In genomic region chr1:175855515-175855914, GRCm38 (mm10) we compare ENCODE assay signal across 26 mouse cellular contexts. TPM values are rescaled to one million over a fixed set of nuclear protein-coding genes. Genes with fewer than 3 reads are reported as not detected.
DNase-seq lines count a peak whose midpoint lies in the region; ATAC-seq and TF ChIP-seq lines count a peak whose summit lies in the region.
"Had no signal": no experiment of that assay in that cellular context is flagged by ENCODE, and none has a peak within 500 bp of the region (broad histone marks: within the 10 kb centered on the region; RNA-seq: fewer than 3 reads in every experiment).

No protein-coding gene starts in this region.

- H3K27me3 ChIP-seq in hindbrain, embryonic 11.5 days (ENCODE audit: control insufficient read depth, insufficient read depth, low read length): no peaks in the 10 kb centered on the region
- H3K27me3 ChIP-seq in hindbrain, embryonic 12.5 days: no peaks in the 10 kb centered on the region
- H3K27me3 ChIP-seq in liver, embryonic 11.5 days (replicated peaks; ENCODE audit: control insufficient read depth, insufficient read depth, low read length): no peaks in the 10 kb centered on the region
- H3K27me3 ChIP-seq in liver, postnatal 0 days (ENCODE audit: insufficient read depth, low read length): no peaks in the 10 kb centered on the region
- no peaks in the 10 kb centered on the region for H3K27me3 ChIP-seq in midbrain, embryonic 12.5 days
- no peaks in the 10 kb centered on the region for H3K27me3 ChIP-seq in midbrain, embryonic 15.5 days (replicated peaks)
- H3K27me3 ChIP-seq: heart, embryonic 12.5 days; heart, embryonic 15.5 days; hindbrain, embryonic 15.5 days had no signal

- WGBS in hindbrain, embryonic 11.5 days: 81% methylated on average over 1 of the region's 1 CpGs
- WGBS in hindbrain, embryonic 12.5 days: 91% methylated on average over 1 of the region's 1 CpGs
- WGBS in liver, embryonic 11.5 days: 83% methylated on average over 1 of the region's 1 CpGs
- 91% methylated on average over 1 of the region's 1 CpGs for WGBS in liver, postnatal 0 days (ENCODE audit: insufficient replicate concordance)
- 83% methylated on average over 1 of the region's 1 CpGs for WGBS in midbrain, embryonic 12.5 days
- WGBS in midbrain, embryonic 15.5 days: 93% methylated on average over 1 of the region's 1 CpGs

- no peak overlapping the region for H3K4me2 ChIP-seq in hindbrain, embryonic 11.5 days (replicated peaks; ENCODE audit: low read depth, low read length)
- no peak overlapping the region for H3K4me2 ChIP-seq in hindbrain, embryonic 12.5 days (replicated peaks)
- H3K4me2 ChIP-seq in liver, embryonic 11.5 days: no peak overlapping the region
- no peak overlapping the region for H3K4me2 ChIP-seq in liver, postnatal 0 days (ENCODE audit: low read depth, low read length)
- H3K4me2 ChIP-seq in midbrain, embryonic 12.5 days (replicated peaks): no peak overlapping the region
- H3K4me2 ChIP-seq in midbrain, embryonic 15.5 days: no peak overlapping the region
- H3K4me2 ChIP-seq: heart, embryonic 12.5 days; heart, embryonic 15.5 days; hindbrain, embryonic 15.5 days had no signal

- no peaks in the 10 kb centered on the region for H3K9me3 ChIP-seq in hindbrain, embryonic 11.5 days (ENCODE audit: control insufficient read depth, low read length)
- H3K9me3 ChIP-seq in hindbrain, embryonic 12.5 days (replicated peaks): no peaks in the 10 kb centered on the region
- H3K9me3 ChIP-seq in liver, embryonic 11.5 days (ENCODE audit: control insufficient read depth, low read length): no peaks in the 10 kb centered on the region
- no peaks in the 10 kb centered on the region; the same call in 1 of the 2 replicates for H3K9me3 ChIP-seq in liver, postnatal 0 days (ENCODE audit: low read length)
- H3K9me3 ChIP-seq in midbrain, embryonic 12.5 days: no peaks in the 10 kb centered on the region
- no peaks in the 10 kb centered on the region for H3K9me3 ChIP-seq in midbrain, embryonic 15.5 days
- H3K9me3 ChIP-seq: forebrain, embryonic 10.5 days; heart, embryonic 12.5 days; heart, embryonic 15.5 days; hindbrain, embryonic 10.5 days; hindbrain, embryonic 15.5 days had no signal

- no peak for DNase-seq in hindbrain, embryonic 11.5 days (ENCODE audit: low spot score)
- no peak for DNase-seq in liver, embryonic 11.5 days (ENCODE audit: low spot score)
- no peak for DNase-seq in liver, postnatal 0 days
- DNase-seq: adrenal gland, adult 2 months; adrenal gland, postnatal 14 days; cerebellum, adult 11 months; cerebellum, adult 2 months; cerebellum, adult 9-11 months; cerebellum, postnatal 25 days; gastrocnemius, postnatal 25 days; heart, adult 18-20 months; heart, postnatal 10 days; heart, postnatal 36 days had no signal

- TF ChIP-seq CTCF in liver, postnatal 0 days (IDR thresholded peaks at IDR 0.05; ENCODE audit: low read depth): no peak

- H3K9ac ChIP-seq in hindbrain, embryonic 11.5 days (ENCODE audit: low read depth, low read length): no peak overlapping the region
- no peak overlapping the region for H3K9ac ChIP-seq in hindbrain, embryonic 12.5 days
- no peak overlapping the region for H3K9ac ChIP-seq in liver, embryonic 11.5 days (ENCODE audit: low read depth, low read length)
- no peak overlapping the region for H3K9ac ChIP-seq in liver, postnatal 0 days (replicated peaks)
- no peak overlapping the region for H3K9ac ChIP-seq in midbrain, embryonic 12.5 days (replicated peaks)
- no peak overlapping the region for H3K9ac ChIP-seq in midbrain, embryonic 15.5 days
- H3K9ac ChIP-seq: heart, embryonic 12.5 days; heart, embryonic 15.5 days; hindbrain, embryonic 15.5 days had no signal

- ATAC-seq in hindbrain, embryonic 11.5 days (ENCODE audit: low FRiP score): 0 out of 2 replicates have a peak, but pooled peaks have one; percentile 14
- no peak for ATAC-seq in hindbrain, embryonic 12.5 days (ENCODE audit: low FRiP score)
- ATAC-seq in liver, embryonic 11.5 days (replicated peaks; ENCODE audit: low FRiP score): peak; percentile 26; the same call in 1 of the 2 replicates
- no peak for ATAC-seq in liver, postnatal 0 days
- ATAC-seq in midbrain, embryonic 12.5 days (ENCODE audit: low FRiP score, low read depth): peak; percentile 30; the same call in 1 of the 2 replicates
- ATAC-seq in midbrain, embryonic 15.5 days (replicated peaks): no peak
- 0 out of 2 replicates have a peak, but pooled peaks have one; percentile 9 for ATAC-seq in neutrophil, adult 5-6 weeks (ENCODE audit: extremely low read depth, insufficient number of reproducible peaks, low FRiP score, poor library complexity, severe bottlenecking)
- ATAC-seq in inflammation-experienced regulatory T-cells, adult 6 months: no peak
- ATAC-seq: CD4-positive, CD25-positive, alpha-beta regulatory T cell, adult 4 months; forebrain, embryonic 14.5 days had no signal

- no peaks in the 10 kb centered on the region for H3K4me1 ChIP-seq in hindbrain, embryonic 11.5 days (replicated peaks; ENCODE audit: control insufficient read depth, insufficient read depth, low read length)
- no peaks in the 10 kb centered on the region for H3K4me1 ChIP-seq in hindbrain, embryonic 12.5 days
- no peaks in the 10 kb centered on the region for H3K4me1 ChIP-seq in liver, embryonic 11.5 days (replicated peaks; ENCODE audit: control insufficient read depth, insufficient read depth, low read length)
- no peaks in the 10 kb centered on the region for H3K4me1 ChIP-seq in liver, postnatal 0 days (ENCODE audit: insufficient read depth)
- no peaks in the 10 kb centered on the region for H3K4me1 ChIP-seq in midbrain, embryonic 12.5 days
- no peaks in the 10 kb centered on the region for H3K4me1 ChIP-seq in midbrain, embryonic 15.5 days
- H3K4me1 ChIP-seq: forebrain, embryonic 10.5 days; heart, embryonic 12.5 days; heart, embryonic 15.5 days; hindbrain, embryonic 10.5 days; hindbrain, embryonic 15.5 days had no signal

- TF ChIP-seq EP300 in liver, postnatal 0 days (IDR thresholded peaks at IDR 0.05; ENCODE audit: low read depth): no peak

- no peak overlapping the region for H3K4me3 ChIP-seq in hindbrain, embryonic 11.5 days (ENCODE audit: low read depth, low read length)
- no peak overlapping the region for H3K4me3 ChIP-seq in hindbrain, embryonic 12.5 days
- H3K4me3 ChIP-seq in liver, embryonic 11.5 days (ENCODE audit: low read depth, low read length): no peak overlapping the region
- H3K4me3 ChIP-seq in liver, postnatal 0 days (ENCODE audit: low read depth, low read length): no peak overlapping the region
- H3K4me3 ChIP-seq in midbrain, embryonic 12.5 days: no peak overlapping the region
- H3K4me3 ChIP-seq in midbrain, embryonic 15.5 days: no peak overlapping the region
- H3K4me3 ChIP-seq: forebrain, embryonic 10.5 days; heart, embryonic 12.5 days; heart, embryonic 15.5 days; hindbrain, embryonic 10.5 days; hindbrain, embryonic 15.5 days had no signal

- no peaks in the 10 kb centered on the region for H3K36me3 ChIP-seq in hindbrain, embryonic 11.5 days (ENCODE audit: control insufficient read depth, insufficient read depth, low read length)
- no peaks in the 10 kb centered on the region for H3K36me3 ChIP-seq in hindbrain, embryonic 12.5 days
- no peaks in the 10 kb centered on the region for H3K36me3 ChIP-seq in liver, embryonic 11.5 days (ENCODE audit: control insufficient read depth, insufficient read depth, low read length)
- H3K36me3 ChIP-seq in liver, postnatal 0 days (replicated peaks; ENCODE audit: insufficient read depth, low read length): no peaks in the 10 kb centered on the region
- H3K36me3 ChIP-seq in midbrain, embryonic 12.5 days: no peaks in the 10 kb centered on the region
- no peaks in the 10 kb centered on the region for H3K36me3 ChIP-seq in midbrain, embryonic 15.5 days (replicated peaks)
- H3K36me3 ChIP-seq: forebrain, embryonic 10.5 days; heart, embryonic 12.5 days; heart, embryonic 15.5 days; hindbrain, embryonic 10.5 days; hindbrain, embryonic 15.5 days had no signal

- no peak overlapping the region for H3K27ac ChIP-seq in hindbrain, embryonic 11.5 days (ENCODE audit: low read depth, low read length)
- no peak overlapping the region for H3K27ac ChIP-seq in hindbrain, embryonic 12.5 days
- no peak overlapping the region for H3K27ac ChIP-seq in liver, embryonic 11.5 days (ENCODE audit: low read depth, low read length)
- H3K27ac ChIP-seq in liver, postnatal 0 days (ENCODE audit: low read depth): no peak overlapping the region
- H3K27ac ChIP-seq in midbrain, embryonic 12.5 days (replicated peaks): no peak overlapping the region
- no peak overlapping the region for H3K27ac ChIP-seq in midbrain, embryonic 15.5 days
- H3K27ac ChIP-seq: forebrain, embryonic 10.5 days; heart, embryonic 15.5 days; hindbrain, embryonic 10.5 days; hindbrain, embryonic 15.5 days had no signal

RNA-seq across cellular contexts. Expression of gene Exo1, which starts 24.9 kb away (rescaled TPM):
- 101 and 102 TPM in 2 replicates for polyA plus RNA-seq in hindbrain, embryonic 11.5 days (2014; fragmentation: Nextera tagmentation; extraction: Ambion mirVana)
- 52.8 and 54.5 TPM in 2 replicates for polyA plus RNA-seq in hindbrain, embryonic 12.5 days (2016; fragmentation: Nextera tagmentation; extraction: Ambion mirVana)
- 124 and 131 TPM in 2 replicates for polyA plus RNA-seq in liver, embryonic 11.5 days (2014; fragmentation: Nextera tagmentation; extraction: Ambion mirVana)
- polyA plus RNA-seq in liver, postnatal 0 days (2015; fragmentation: Nextera tagmentation; extraction: Ambion mirVana): 10.8 and 13.6 TPM in 2 replicates
- polyA plus RNA-seq in midbrain, embryonic 12.5 days (2016; fragmentation: Nextera tagmentation; extraction: Ambion mirVana): 76.0 and 80.7 TPM in 2 replicates
- polyA plus RNA-seq in midbrain, embryonic 15.5 days (2015; fragmentation: Nextera tagmentation; extraction: Ambion mirVana): 8.4 and 9.3 TPM in 2 replicates
- total RNA-seq in neutrophil, adult 5-6 weeks (2017): 1.4 and 2.1 TPM in 2 replicates
- polyA plus RNA-seq in inflammation-experienced regulatory T-cells, adult 6 months (2017; shearing (Covaris generic)): 10 to 100 TPM in 1 of 3 experiments, 1 to 10 TPM in 2; 2.4 to 24.1 (median 2.8) TPM
- total RNA-seq: gastrocnemius, adult 8-10 months had no signal

Comparison
In these comparisons a context has a peak if more than half of its experiments do, and no peak if none do; other contexts are left out.
1. ATAC-seq: peak in hindbrain, embryonic 11.5 days (single experiment), liver, embryonic 11.5 days (single experiment), midbrain, embryonic 12.5 days (single experiment) and neutrophil, adult 5-6 weeks (single experiment); none in hindbrain, embryonic 12.5 days (single experiment), liver, postnatal 0 days (single experiment), midbrain, embryonic 15.5 days (single experiment) and inflammation-experienced regulatory T-cells, adult 6 months (single experiment).